Mouse (Mus musculus) bone marrow macrophage, adult 2 months (primary cell): ENCODE measurements around the gene Myo18b.

Experiments
- CTCF ChIP-seq: IDR thresholded peaks from 2 replicates; pipeline ENCODE4 v1.5.1; 2012; ENCODE audit warnings: low read depth, mild to moderate bottlenecking, low read length, moderate library complexity
- POLR2A ChIP-seq: IDR thresholded peaks from 2 replicates; pipeline ENCODE4 v1.6.1; 2012; ENCODE audit warnings: mild to moderate bottlenecking, low read depth, low read length, borderline replicate concordance

DNA sequence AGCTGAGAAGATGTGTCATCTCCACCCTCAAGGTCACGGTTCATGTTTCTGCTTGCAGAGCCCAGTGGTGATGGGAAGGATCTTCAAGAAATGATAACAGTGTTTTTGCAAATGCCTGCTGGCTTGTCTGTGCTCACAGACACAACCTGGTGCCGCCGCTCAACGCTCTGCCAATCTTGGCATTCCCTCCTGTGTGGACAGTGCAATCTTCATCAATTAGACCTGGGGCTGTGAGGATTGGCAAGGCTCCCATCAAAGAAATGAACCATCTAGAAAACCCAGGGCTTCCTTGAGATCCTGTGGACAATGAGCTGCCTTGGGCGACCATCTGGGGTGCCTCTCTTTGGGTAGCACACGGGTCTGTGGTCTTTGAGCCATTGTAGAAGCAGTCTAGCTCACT lies 109.4 kb downstream of the Myo18b start:
- TF ChIP-seq CTCF (no peak), POLR2A (no peak)
